Mouse (Mus musculus) cerebellum, postnatal 4 days (tissue): ENCODE results near the gene Gm3448.
"Not testable (repeated sequence)": the region's sequence is repeated elsewhere in the genome, so short reads cannot be mapped to it uniquely, and the experiment has no call there.

Experiments used
- DNase-seq, 2 experiments: peaks; one replicate each; pipeline ENCODE4 v3.0.0; 2022; ENCODE audit warnings: low spot score in 2 of 2, mixed read lengths in 1 of 2

Gm3448 gene

DNA sequence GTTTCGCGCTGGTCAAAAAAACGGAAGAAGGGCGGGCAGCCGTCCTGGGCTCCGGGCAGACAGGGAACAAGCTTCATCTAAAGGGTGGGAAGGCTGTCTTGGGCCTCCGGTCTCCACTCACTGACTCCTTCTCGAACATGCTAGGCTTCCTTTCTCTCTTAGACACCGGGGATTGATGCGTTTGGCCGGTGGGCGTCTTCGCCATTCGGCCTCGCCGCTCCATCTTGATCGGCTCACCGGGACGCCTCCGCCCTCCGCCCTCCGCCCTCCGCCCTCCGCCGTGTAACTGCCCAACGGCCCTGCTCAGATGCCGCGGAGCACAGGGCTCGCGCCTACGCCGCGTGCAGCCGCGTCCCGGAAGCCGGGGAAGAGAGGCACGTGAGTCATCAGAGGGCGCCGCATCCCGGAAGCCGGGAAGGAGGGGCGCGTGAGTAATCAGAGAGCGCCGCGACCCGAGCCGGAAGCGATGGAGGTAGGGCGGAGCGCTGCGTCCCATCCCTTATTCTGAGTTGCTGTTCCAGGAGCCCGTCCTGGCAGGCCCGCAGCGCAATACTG lies at the start of gene Gm3448, which contains the start of the genes Ermard and Tcte3:
Gm3448 (minus strand) TSS at position 363 of the 555 bp plus-strand sequence.
Ermard (plus strand) TSS at position 34 of the 555 bp plus-strand sequence.
Tcte3 (minus strand) TSS at position 314 of the 555 bp plus-strand sequence.
- peak in 1 of 2 experiments; percentile 33 for DNase-seq

DNA sequence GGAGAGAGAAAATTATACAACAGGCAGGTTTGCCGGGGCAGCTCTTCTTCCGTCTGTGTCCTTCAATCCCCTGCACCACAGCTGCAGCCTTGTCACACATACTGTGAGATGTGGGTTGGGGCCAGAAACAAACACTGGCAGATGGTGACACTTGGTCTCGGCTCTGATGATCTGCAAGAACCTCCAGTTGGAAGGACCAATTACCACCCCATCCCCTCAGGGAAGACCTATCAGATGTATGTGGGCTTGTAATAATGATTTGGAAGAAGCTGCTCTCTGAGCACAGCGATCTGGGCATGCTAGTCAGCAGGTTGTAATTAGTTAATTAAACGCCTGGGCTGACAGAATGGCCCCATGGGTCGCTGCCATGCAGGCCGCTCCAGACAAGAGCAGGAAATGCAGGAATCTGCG lies 47.3 kb upstream of the Gm3448 start:
- DNase-seq, result peak in 1 of 2 experiments; percentile 65

DNA sequence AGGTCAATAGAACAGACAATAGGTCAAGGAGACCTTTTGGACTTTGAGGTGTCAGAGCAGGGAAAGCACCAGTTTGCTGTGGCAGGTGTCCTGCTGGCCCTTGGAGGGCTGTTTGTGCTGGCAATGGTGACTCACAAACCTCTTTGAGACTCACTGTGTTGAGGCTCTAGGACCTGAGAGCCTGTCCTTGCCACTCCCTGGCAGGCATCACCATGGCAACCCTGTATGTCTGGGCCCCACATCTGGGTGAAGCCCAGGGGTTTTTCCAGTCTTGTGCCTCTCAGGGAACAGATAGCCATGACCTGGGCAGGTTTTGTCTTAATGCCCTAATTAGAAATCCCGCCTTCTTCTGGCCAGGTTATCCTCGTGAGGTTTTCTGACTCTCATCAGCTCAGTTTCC lies 46.8 kb upstream of the Gm3448 start:
- no peak for DNase-seq

DNA sequence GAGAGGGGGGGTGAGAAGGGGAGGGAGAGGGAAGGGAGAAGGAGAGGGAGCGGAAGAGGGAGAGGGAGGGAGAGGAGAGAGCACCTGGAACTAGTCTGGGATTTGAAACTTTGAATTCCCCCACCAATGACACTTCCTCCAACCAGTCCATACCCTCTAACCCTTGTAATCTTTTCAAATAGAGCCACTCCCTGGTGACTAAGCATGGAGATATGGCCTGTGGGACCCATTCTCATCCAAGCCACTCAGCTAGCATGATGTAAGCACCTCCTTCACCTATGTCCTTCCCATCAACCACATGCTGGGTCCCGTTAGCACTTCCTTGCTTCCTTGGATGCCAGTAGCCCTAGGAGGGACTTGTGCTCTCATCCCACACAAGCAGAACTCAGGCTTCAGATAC lies 43.7 kb upstream of the Gm3448 start:
- DNase-seq, result no peak

DNA sequence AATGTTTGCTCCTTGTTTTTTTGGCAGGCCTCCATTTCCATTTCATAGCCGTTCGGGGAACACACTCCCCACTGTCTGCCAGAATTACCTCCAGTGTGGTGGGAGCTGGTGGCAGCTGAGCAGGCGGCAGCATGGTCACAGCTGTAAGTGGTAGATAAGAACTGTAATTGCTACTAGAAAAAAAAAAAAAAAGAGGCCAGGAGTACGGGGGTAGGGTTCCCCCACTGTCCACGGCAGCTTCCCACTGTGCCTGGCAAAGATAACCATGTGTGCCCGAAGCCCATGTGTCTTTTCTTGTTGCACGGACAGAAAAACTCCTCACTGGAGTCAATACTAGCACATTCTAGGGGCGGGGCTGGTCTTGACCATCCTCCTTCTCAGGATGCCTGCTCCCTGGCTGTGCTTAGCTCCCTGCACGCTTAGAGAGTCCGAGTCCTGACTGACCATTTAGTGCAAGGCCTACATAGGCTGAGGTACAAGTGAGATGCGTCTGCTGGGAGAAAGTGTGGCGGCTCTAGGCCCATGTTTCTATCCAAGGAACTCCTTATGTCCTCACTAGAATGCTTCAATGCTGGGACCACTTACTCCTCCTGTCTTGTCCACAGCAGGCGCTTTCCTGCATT lies 43.0 kb upstream of the Gm3448 start:
- no peak for DNase-seq

DNA sequence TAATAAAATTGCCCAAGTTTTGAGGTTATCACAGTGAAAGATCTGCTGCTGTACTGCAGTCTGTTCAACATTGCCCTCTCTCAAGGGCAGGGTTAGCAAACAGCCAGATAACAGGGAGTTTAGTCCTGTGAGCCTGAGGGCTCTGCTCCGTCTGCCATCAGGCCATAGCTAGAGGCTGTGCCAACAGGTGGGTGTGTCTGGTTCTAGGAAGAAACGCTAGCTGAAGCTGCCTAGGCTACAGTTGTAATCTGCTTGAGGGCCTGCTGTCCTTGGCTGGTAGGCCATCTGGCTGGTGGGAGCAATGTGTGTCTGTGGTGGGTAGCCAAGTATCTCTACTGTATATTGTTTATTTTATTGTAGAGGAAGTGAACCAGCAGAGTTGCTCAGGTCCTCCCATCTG lies 36.2 kb upstream of the Gm3448 start:
- DNase-seq, result no peak

DNA sequence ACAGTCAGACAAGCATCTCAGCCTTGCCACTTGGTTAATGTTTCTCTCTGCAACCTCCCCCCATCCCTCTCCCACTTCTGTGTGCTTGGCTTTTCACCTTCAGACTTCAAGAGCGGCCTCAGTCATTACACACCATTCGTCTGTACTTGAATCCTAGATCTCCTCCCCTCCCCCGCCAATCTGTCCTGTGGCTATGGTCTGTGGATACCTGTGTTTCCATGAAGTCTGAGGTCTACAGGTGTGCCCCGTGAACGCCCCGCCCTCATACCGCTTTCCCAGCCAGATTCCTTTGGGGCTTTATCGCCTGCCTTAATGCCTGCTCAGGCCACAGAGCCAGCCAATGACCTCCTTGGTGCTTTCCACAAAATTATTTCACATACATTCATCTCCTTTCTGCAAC lies 33.7 kb upstream of the Gm3448 start:
- DNase-seq, result no peak

DNA sequence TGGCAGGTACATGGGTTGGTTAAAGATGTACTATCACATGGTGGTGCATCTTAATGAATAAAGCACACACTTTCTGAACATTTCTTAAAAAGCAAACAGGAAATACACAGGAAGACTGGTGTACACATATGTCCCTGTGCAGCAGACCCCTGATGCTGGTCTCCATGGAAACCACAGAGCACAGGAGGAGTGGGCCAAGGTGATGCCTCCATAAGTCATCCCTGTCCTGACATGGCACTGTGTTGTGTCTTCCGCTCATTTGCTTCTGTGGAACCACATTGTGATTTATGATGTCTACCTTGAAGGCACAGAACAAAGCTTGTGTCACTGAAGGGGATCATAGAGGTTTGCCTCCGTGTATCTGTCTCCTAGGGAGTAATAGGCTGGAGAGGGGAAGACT lies 30.9 kb upstream of the Gm3448 start:
- DNase-seq, result no peak

DNA sequence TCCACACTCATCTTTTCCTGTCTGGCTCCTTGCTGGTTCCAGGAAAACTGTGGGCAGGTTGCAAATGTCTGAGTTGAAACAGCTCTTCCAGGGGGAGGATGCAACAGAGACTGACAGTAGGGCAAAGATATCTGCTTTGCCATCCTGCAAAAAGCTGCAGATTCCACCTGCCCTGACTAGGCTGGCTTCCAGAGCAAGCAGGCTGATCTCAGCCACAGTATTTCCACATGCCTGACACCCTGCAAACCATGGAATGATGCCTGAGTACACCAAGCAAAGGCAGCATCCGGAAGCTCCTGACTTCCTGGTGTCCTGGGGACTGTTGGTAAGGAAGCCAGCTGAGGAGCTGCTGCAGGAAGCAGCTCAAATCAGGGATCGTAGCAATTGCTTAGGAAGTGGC lies 27.8 kb upstream of the Gm3448 start:
- DNase-seq, result no peak

DNA sequence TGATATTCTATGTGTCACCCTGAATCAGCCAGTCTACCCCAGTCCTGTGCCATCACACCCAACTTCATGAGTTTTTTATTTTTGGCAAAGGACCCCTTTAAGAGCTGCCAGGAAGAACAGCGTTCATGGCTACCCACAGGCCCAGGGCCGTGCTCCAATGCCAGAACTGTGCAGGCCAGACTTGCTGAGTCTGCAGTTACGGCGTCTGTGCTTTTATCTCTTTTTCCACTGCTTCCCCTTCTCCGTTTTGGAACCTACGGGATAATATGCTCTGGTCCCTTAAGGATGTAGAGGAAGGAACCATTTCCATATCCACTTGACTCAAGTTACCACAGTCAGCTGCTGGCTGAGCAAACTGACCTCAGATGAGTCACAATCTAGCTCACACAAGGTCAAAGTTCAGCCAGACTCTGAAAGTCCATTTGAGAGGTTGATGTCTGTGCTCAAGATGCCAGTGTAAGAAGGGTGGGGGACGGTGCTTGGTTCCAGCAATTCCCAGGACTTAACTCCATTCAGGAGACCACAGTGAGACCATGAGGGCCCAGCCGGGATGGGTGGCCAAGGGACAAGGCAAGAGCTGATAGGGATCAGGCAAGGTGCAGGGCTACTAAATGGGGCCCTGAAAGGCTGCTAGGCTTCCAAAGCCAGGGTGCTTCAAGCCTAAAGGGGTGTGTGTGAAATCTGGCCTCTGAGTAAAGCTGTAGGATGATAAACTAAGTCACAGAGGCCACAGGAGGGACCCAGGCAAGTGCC lies 26.9 kb upstream of the Gm3448 start:
- DNase-seq, result no peak

DNA sequence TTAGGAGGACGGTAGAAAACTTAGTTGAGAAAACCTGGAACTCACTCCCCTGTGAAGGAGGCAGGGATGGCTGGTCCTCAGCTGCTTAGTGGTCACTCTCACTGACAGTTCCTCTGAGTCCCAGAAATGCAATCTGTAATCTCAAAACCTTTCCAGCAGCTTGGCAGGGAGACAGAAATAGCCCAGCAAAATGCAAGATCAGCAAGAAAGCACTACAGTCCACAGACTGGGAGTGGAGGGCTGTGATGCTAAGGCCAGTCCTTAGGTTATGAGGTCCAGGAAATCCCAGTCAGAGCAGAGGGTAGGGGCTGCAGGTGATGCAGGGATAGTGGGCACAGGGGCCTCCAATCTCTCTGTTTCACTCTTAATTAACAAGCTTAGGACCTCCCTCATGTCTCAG lies 25.6 kb upstream of the Gm3448 start:
- DNase-seq, result no peak

DNA sequence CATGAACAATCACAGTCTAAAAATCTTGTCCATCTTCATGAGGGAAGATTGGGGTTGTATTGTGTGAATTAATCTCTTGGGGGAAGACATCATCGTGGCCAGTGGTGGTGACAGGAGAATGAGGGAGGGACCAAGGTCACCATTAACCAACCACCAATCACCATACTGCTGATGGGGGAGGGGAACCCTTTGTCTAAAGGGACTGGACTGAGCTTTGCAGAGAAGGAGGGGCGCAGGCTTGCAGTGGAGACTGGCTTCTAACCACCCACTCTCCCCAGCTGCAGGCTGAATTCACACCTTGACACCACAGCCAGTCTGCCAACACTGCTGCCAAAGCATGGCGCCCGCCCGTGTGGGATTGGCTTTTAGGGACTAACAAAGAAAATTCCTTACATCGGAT lies 24.7 kb upstream of the Gm3448 start:
- peak in 1 of 2 experiments; percentile 13 for DNase-seq

DNA sequence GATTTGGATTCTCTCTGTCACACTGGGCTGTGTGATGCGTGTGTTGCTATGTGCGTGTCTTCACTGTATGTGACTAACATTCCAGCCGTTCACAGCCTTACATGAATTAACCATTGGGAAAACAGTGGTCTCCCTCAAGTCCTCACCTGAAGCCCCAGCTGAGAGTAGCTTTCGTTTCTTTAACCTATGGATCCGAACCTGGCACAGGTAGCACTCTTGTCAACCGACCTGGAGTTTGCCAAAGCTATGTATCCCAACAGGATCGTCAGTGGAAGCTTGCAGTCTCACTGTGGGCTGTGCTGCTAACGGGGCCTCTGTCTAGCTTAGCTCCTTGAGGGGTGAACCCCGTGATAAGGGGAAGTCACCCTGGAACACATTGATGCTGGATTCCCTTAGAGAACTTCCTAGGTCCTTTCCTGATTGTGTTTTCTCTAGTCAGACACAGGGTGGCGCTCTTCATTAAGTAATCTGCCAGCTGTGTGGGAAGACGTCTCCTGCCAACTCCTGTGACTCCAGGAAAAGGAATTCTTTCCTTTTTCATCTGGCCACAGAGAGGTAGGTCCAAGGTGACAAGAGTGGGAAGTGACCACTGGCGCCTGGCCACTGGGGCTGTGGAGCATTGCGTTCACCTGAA lies 24.2 kb upstream of the Gm3448 start:
- peak; percentile 43 to 66 for DNase-seq

DNA sequence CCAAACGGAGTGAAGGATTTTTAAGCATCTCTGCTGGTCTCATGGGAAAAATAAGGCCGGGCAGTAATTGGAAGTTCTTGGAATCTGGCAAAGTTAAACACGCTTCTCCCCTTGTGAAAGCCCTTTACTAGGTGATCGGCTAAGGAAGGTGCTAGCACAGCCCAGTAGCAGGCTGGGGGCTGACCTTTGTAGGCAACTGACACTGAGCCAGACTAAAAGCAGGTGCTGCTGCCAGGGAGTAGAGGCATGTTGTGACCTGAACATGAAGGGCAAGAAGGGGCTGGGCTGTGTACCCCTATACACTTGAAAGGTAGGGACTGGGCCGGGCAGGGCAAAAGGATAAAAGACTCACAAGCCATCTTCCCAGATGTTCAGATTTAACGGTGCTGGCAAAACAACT lies 19.0 kb upstream of the Gm3448 start:
- no peak for DNase-seq

DNA sequence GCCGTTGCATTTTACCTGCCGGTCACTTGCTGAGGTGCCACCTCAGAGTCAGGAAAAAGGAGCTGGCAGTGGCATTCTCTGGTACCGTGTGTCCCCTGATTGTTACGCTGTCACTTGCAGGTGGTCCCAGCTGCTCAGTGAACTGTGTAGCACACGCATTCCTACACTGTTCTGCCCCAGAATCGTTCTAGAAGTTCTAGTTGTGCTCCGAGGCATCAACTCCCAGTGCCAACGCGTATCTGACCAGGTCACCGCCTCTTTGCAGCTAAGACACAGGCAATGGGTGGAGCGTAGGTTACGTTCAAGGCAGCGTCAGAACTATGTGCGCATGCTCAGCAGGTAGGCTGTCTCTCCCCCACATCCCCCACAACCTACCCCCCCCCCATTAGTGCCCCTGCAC lies 18.3 kb upstream of the Gm3448 start:
- no peak for DNase-seq

DNA sequence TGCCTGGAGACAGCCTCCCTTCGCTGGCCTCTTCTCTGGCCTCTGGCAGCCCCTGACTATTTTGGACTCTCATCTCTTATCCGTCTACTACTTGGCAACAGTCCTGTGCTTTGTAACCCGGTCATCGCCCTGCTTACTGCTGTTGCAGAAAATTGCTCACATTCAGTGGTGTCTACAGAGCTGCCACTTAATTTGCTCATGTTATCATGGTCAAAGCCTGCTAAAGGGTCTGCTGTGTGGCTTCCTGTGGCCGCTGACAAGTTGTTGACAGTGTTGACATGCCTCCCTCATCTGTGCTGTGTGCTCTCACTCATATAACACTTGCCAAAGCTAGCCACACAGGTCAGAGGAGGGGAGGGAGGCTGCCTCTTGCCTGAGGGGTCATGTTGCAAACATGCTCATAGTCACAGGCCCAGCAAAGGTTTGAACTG lies 16.8 kb upstream of the Gm3448 start:
- no peak for DNase-seq

DNA sequence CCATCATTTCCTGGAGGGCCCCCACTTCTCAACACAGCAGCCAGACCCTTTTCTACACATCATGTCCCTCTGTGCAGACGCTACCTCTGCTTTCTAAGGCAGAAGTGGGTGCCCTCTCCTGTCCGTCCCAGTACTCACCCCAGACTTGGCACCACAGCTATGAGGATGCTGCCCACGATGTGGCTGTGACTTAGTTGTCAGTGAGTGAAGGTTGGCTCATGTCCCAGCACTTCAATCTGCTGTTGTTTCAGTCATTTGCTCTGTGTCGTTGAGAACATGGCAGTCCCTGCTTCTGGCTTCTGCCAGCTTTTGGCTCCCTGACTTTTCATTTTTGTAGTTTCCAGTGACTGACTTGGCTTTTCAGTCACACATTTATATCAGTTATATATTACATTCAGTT lies 14.6 kb upstream of the Gm3448 start:
- DNase-seq, result no peak

DNA sequence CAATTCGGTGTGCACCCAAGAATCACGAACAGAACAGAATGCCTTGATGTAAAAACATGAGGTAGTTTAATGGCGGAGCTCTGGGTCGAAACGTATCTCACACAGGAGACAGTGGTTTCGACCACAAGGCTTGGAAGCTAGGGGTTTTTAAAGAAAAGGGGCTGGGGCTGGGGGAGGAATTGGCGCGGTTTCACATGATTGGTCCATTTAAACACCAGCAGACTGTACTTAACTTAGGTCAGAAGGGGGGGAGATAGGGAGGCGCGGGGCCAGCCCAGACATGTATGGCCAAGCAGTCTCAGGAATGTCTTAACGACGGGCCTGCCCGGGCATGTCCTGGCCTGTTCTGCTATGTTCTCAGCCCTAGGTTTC lies 12.5 kb upstream of the Gm3448 start:
- DNase-seq, result not testable (repeated sequence)

DNA sequence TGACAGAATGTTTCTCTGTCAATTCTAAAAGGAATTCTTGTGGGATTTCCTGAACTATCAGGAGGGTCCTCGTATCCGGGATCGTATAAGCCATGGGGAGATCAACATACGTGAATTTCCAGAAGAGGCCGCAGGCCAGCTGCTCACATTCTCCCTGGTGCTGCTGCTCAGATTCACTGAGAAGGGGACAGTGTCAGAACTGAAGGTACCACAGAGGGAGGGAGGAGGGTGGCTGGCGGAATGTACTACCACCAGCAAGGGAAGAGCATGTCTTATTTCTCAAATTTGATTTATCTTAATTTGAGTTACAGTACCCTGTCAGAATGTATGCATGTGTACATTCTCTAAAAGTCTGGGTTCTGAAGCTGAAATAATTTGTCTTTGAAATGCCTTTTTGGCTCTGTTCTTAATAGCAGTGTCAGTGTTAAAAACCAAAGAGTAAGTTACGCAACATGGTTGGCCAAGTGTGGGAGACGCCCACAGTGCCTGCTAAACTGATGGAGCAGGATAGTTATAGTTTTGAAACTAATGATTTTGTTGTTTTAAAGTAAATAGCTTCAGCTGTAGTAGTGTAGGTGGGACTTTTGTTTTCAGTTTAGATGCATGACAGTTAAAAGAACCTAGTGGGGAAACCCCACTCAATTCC lies 12.0 kb upstream of the Gm3448 start:
- DNase-seq, result not testable (repeated sequence)

DNA sequence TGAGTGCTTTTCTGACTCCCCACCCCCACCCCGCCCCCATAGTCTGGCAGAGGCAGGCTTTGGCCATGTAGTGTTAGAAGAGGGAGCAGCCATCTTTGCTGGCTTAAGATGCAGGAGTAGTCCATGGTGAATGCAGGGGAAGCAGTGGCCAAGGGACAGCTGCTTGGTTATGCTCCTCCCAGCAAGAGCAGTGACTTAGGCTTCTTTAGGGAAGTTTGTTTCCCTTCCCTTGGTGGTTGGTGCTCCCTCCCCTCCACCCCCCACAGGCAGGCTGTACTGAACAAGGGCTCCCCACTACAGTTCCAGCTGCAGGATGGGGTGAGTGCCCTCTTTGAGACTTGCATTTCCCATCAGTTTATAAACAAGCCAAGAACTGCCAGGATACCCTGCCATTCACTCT lies 11.4 kb upstream of the Gm3448 start:
- DNase-seq, result not testable (repeated sequence)

DNA sequence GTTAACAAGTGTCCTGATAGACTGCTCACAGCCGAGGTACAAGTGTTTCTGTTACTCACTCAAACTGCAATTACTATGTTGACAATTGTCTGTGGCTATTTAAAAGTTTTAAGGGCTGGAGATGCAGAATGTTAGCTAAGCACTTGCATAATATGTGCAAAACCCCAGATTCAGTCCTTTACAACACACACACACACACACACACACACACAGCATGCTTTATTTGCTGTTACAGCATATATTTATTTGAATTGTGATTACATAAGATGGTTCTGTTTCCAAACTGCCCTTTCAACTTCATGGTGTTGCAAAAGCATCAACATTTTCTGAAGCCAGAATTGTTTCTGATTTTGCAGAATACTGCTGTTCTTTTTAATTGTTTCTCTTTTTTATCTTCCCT lies 9.0 kb upstream of the Gm3448 start:
- not testable (repeated sequence) for DNase-seq

DNA sequence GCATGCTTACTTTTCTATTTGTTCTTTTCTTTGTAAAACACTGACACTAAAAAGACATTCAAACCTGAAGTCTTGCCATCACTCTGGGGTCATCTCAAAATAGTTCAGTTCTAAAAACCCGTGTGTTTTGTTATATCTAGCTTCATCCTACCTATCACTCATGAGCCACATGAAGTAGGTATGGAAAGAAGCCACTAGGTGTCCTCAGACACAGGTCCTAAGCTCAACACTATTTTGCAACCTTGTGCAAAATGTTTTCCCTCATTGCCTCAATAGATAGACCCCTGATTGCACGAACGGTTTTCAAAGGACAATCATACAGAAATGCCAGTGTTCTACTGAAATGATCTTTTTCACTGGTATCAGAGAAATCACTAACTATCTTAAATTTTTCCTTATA lies 882 bp downstream of the Gm3448 start:
- DNase-seq, result not testable (repeated sequence)
